Mouse (Mus musculus): Measurements from ENCODE around the gene Cpn2.

GRCm38 (mm10) chr16:30283743-30284337, 16.5 kb upstream of the Cpn2 start:
- TF ChIP-seq CTCF (conservative IDR thresholded peaks at IDR 0.05; ENCODE audit: insufficient read depth, insufficient read length, low read depth, low read length) (peak; percentile 80), POLR2A (IDR thresholded peaks at IDR 0.05; ENCODE audit: low read depth, low read length) (no peak)

All from kidney, adult 2 months (tissue).